Mouse (Mus musculus) megakaryocyte-erythroid progenitor cell, adult 5-6 weeks (primary cell): ENCODE measurements around the gene Nfix. TPM values are rescaled to one million over a fixed set of nuclear protein-coding genes. Genes with fewer than 3 reads are reported as not detected.
A peak's percentile ranks its signal among the peaks of the same experiment; 100 is the strongest.
"Not testable (repeated sequence)": the region's sequence is repeated elsewhere in the genome, so short reads cannot be mapped to it uniquely, and the experiment has no call there.

ENCODE experiments used
- ATAC-seq: replicated peaks from 2 replicates; pipeline ENCODE4 v1.8.0; 2016; ENCODE audit warnings: mild to moderate bottlenecking, inconsistent platforms; ENCODE audit not compliant: severe bottlenecking, poor library complexity, low FRiP score, low TSS enrichment
- total RNA-seq, 2 experiments: library from RNA; stranded (forward) in 1 of 2; stranded (reverse) in 1 of 2; fragments of 200-1000, 215-1000 nt in 1 of 2; fragments of >200 nt in 1 of 2; fragmentation: Nextera tagmentation in 1 of 2; gene quantifications; 2 replicates each; pipeline ENCODE4 v1.2.3; 2014 to 2017

Nfix gene
- total RNA-seq, 2 experiments from 2014 or later: 26.0 to 73.4 TPM

GRCm38 (mm10) chr8:84695140-84695539 lies 105.0 kb downstream of the Nfix start:
- ATAC-seq: no peak

- no peak for ATAC-seq
These were observed 106.8 kb downstream of the Nfix start for GRCm38 (mm10) chr8:84693332-84693731.

GRCm38 (mm10) chr8:84689091-84689915 lies 110.8 kb downstream of the Nfix start:
- peak; percentile 80 for ATAC-seq

GRCm38 (mm10) chr8:84687705-84688100 lies 112.4 kb downstream of the Nfix start, which contains the start of gene Nacc1:
Gene Nacc1 (minus strand): TSS chr8:84687862.
- peak; percentile 71 for ATAC-seq

- no peak for ATAC-seq
These were observed 113.0 kb downstream of the Nfix start for GRCm38 (mm10) chr8:84687003-84687704.

- ATAC-seq: peak; percentile 24; the same call in 1 of the 2 replicates
These were observed 113.7 kb downstream of the Nfix start, which contains the start of gene Trmt1 for GRCm38 (mm10) chr8:84686191-84687002. Gene Trmt1 (plus strand): TSS chr8:84686307.

- ATAC-seq: no peak
These were observed 115.6 kb downstream of the Nfix start for GRCm38 (mm10) chr8:84684537-84684936.

- no peak for ATAC-seq
These were observed 117.9 kb downstream of the Nfix start for GRCm38 (mm10) chr8:84682257-84682656.

- ATAC-seq: no peak
These were observed 118.7 kb downstream of the Nfix start for GRCm38 (mm10) chr8:84681476-84681875.

- ATAC-seq: no peak
These were observed 122.8 kb downstream of the Nfix start for GRCm38 (mm10) chr8:84677305-84677704.

- ATAC-seq: not testable (repeated sequence)
These were observed 129.7 kb downstream of the Nfix start for GRCm38 (mm10) chr8:84670295-84671006.

GRCm38 (mm10) chr8:84668731-84669485 lies 131.2 kb downstream of the Nfix start:
- ATAC-seq: no peak

- no peak for ATAC-seq
These were observed 132.1 kb downstream of the Nfix start for GRCm38 (mm10) chr8:84668081-84668480.

GRCm38 (mm10) chr8:84665385-84665893 lies 134.7 kb downstream of the Nfix start:
- peak; percentile 2; the same call in 1 of the 2 replicates for ATAC-seq

GRCm38 (mm10) chr8:84664566-84665384 lies 135.4 kb downstream of the Nfix start:
- ATAC-seq: peak; percentile 38

- ATAC-seq: peak; percentile 60
These were observed 136.4 kb downstream of the Nfix start for GRCm38 (mm10) chr8:84663483-84664327.
